13 mouse cellular contexts compared by ENCODE assay signal in genomic region chr8:26910186-26910585, GRCm38 (mm10).
"Had no signal": no experiment of that assay in that cellular context is flagged by ENCODE, and none has a peak within 500 bp of the region (broad histone marks: within the 10 kb centered on the region; RNA-seq: fewer than 3 reads in every experiment).

No protein-coding gene starts in this region.

- DNase-seq: gastrocnemius, postnatal 10 days; gastrocnemius, postnatal 25 days; heart, adult 18-20 months; heart, postnatal 10 days; heart, postnatal 4 days; kidney, adult 18-20 months; kidney, adult 8-10 months; kidney, postnatal 10 days; kidney, postnatal 25 days; kidney, postnatal 4 days; liver; liver, embryonic 13.5 days; liver, postnatal 0 days had no signal
